Mouse (Mus musculus) small intestine, adult 2 months (tissue): ENCODE measurements around the gene Espn. TPM values are rescaled to one million over a fixed set of nuclear protein-coding genes. Genes with fewer than 3 reads are reported as not detected.

ENCODE experiments used
- H3K27ac ChIP-seq: fragments of 200-500 bp; 2 replicates; pipeline ENCODE4 v1.5.1; 2012; ENCODE audit warnings: low read depth, low read length, control low read depth, inconsistent platforms; ENCODE audit not compliant: insufficient read depth
- H3K27me3 ChIP-seq: fragments of 200-500 bp; 2 replicates; pipeline ENCODE4 v1.6.1; 2012; ENCODE audit warnings: mild to moderate bottlenecking, moderate library complexity, low read length, inconsistent platforms; ENCODE audit not compliant: control insufficient read depth, insufficient read depth
- H3K36me3 ChIP-seq: fragments of 200-500 bp; 2 replicates; pipeline ENCODE4 v1.6.1; 2012; ENCODE audit warnings: mild to moderate bottlenecking, low read length, control low read depth, inconsistent platforms; ENCODE audit not compliant: control insufficient read depth, insufficient read depth
- H3K4me1 ChIP-seq: fragments of 200-500 bp; 2 replicates; pipeline ENCODE4 v1.6.1; 2012; ENCODE audit warnings: low read length, inconsistent platforms, mixed read lengths; ENCODE audit not compliant: control insufficient read depth, insufficient read depth, insufficient read length
- H3K4me3 ChIP-seq: fragments of 200-500 bp; 2 replicates; pipeline ENCODE4 v1.5.1; 2012; ENCODE audit warnings: low read depth, mild to moderate bottlenecking, control low read depth, inconsistent platforms, low read length, moderate library complexity
- CTCF ChIP-seq: fragments of 200-500 bp; IDR thresholded peaks from 2 replicates; pipeline ENCODE4 v1.5.1; 2012; ENCODE audit warnings: low read depth, mild to moderate bottlenecking, control low read depth, inconsistent platforms, low read length, moderate library complexity, mixed read lengths; ENCODE audit not compliant: insufficient replicate concordance, insufficient read length; ENCODE audit errors: extremely low read depth
- POLR2A ChIP-seq: fragments of 200-500 bp; IDR thresholded peaks from 2 replicates; pipeline ENCODE4 v1.6.1; 2012; ENCODE audit warnings: low read depth, mild to moderate bottlenecking, control low read depth, inconsistent platforms, low read length, moderate library complexity
- WGBS: fragments of 180-500 bp; shearing (Covaris S2); methylation state at CpG from one replicate; pipeline ENCODE4 v1.1.7; 2018; 5-methylcytosine and 5-hydroxymethylcytosine counted together
- polyA plus RNA-seq: library from polyadenylated mRNA; depleted of rRNA; stranded (reverse); fragments of >200 nt; gene quantifications from 2 replicates; pipeline ENCODE4 v1.2.3, GENCODE M21; 2012

The Espn gene
- polyA plus RNA-seq, 1 experiment, result 572 TPM

- WGBS, result 21% methylated on average over 30 of the region's 30 CpGs
- Histone ChIP-seq H3K27me3 (peaks cover 28% of the 10 kb centered on the region), H3K27ac (no peak within 1 kb of the TSS; the same call in 1 of the 2 replicates), H3K4me1 (peaks cover 2% of the 10 kb centered on the region; the same call in 1 of the 2 replicates), H3K36me3 (0 out of 2 replicates have a peak, but pooled peaks cover 1% of the 10 kb centered on the region), H3K4me3 (peak within 1 kb of the TSS; percentile 26)
- TF ChIP-seq POLR2A (no peak), CTCF (no peak)
Observed at GRCm38 (mm10) chr4:152115921-152116612, 36.1 kb downstream of the Espn start, which contains the start of gene Tnfrsf25. TSS of gene Tnfrsf25 (plus strand) at chr4:152115934.

- Histone ChIP-seq H3K27ac (no peak overlapping the region), H3K4me3 (no peak overlapping the region), H3K36me3 (0 out of 2 replicates have a peak, but pooled peaks cover 1% of the 10 kb centered on the region), H3K27me3 (peaks cover 10% of the 10 kb centered on the region; the same call in 1 of the 2 replicates), H3K4me1 (no peaks in the 10 kb centered on the region)
- no peak for TF ChIP-seq POLR2A
- TF ChIP-seq CTCF, result no peak
- 91% methylated on average over 16 of the region's 16 CpGs for WGBS
Observed at GRCm38 (mm10) chr4:152114080-152114479, 38.1 kb downstream of the Espn start.

GRCm38 (mm10) chr4:152112329-152112728, 39.8 kb downstream of the Espn start:
- TF ChIP-seq POLR2A, result no peak
- no peak for TF ChIP-seq CTCF
- no peak overlapping the region for H3K27ac ChIP-seq
- 0 out of 2 replicates have a peak, but pooled peaks cover 1% of the 10 kb centered on the region for H3K36me3 ChIP-seq
- H3K4me1 ChIP-seq, result 0 out of 2 replicates have a peak, but pooled peaks cover 3% of the 10 kb centered on the region
- H3K4me3 ChIP-seq, result no peak overlapping the region
- 0 out of 2 replicates have a peak, but pooled peaks cover 7% of the 10 kb centered on the region for H3K27me3 ChIP-seq
- WGBS, result 88% methylated on average over 9 of the region's 9 CpGs

GRCm38 (mm10) chr4:152110689-152111088, 41.5 kb downstream of the Espn start:
- TF ChIP-seq CTCF (no peak), POLR2A (no peak)
- Histone ChIP-seq H3K4me3 (no peak overlapping the region), H3K27ac (no peak overlapping the region), H3K36me3 (0 out of 2 replicates have a peak, but pooled peaks cover 1% of the 10 kb centered on the region), H3K4me1 (peaks cover 3% of the 10 kb centered on the region; the same call in 1 of the 2 replicates), H3K27me3 (0 out of 2 replicates have a peak, but pooled peaks cover under 1% of the 10 kb centered on the region)
- 91% methylated on average over 4 of the region's 4 CpGs for WGBS

- H3K27me3 ChIP-seq, result no peaks in the 10 kb centered on the region
- no peak overlapping the region for H3K27ac ChIP-seq
- WGBS, result 71% methylated on average over 3 of the region's 3 CpGs
- H3K4me1 ChIP-seq, result peaks cover 4% of the 10 kb centered on the region
- H3K4me3 ChIP-seq, result no peak overlapping the region
- TF ChIP-seq CTCF (no peak), POLR2A (no peak)
- 0 out of 2 replicates have a peak, but pooled peaks cover 1% of the 10 kb centered on the region for H3K36me3 ChIP-seq
Observed at GRCm38 (mm10) chr4:152109509-152109908, 42.7 kb downstream of the Espn start.

- no peaks in the 10 kb centered on the region for H3K36me3 ChIP-seq
- no peak overlapping the region for H3K4me3 ChIP-seq
- no peak for TF ChIP-seq POLR2A
- no peak for TF ChIP-seq CTCF
- H3K4me1 ChIP-seq, result peaks cover 12% of the 10 kb centered on the region
- 93% methylated on average over 5 of the region's 5 CpGs for WGBS
- H3K27ac ChIP-seq, result no peak overlapping the region
- no peaks in the 10 kb centered on the region for H3K27me3 ChIP-seq
Observed at GRCm38 (mm10) chr4:152108673-152109072, 43.5 kb downstream of the Espn start.

- Histone ChIP-seq H3K27me3 (no peaks in the 10 kb centered on the region), H3K27ac (peak overlapping the region; percentile 50), H3K36me3 (no peaks in the 10 kb centered on the region), H3K4me3 (peak overlapping the region; percentile 66), H3K4me1 (peaks cover 16% of the 10 kb centered on the region)
- no peak for TF ChIP-seq CTCF
- WGBS, result 26% methylated on average over 30 of the region's 30 CpGs
Observed at GRCm38 (mm10) chr4:152107971-152108509, 44.1 kb downstream of the Espn start.
